Mouse (Mus musculus) layer of hippocampus, adult 8-10 months (tissue): Measurements from ENCODE around the gene Oxct1. TPM values are rescaled to one million over a fixed set of nuclear protein-coding genes. Genes with fewer than 3 reads are reported as not detected.

ENCODE experiments used
- DNase-seq, 2 experiments: peaks; one replicate each; pipeline ENCODE4 v3.0.0; 2022; ENCODE audit warnings: low spot score in 2 of 2
- total RNA-seq, 4 experiments: library from RNA; stranded (reverse); gene quantifications; 2 replicates each; pipeline ENCODE4 v1.2.4; 2022

Gene Oxct1
- total RNA-seq, 4 experiments from 2014 or later = 244 to 283 (median 271) TPM

DNA sequence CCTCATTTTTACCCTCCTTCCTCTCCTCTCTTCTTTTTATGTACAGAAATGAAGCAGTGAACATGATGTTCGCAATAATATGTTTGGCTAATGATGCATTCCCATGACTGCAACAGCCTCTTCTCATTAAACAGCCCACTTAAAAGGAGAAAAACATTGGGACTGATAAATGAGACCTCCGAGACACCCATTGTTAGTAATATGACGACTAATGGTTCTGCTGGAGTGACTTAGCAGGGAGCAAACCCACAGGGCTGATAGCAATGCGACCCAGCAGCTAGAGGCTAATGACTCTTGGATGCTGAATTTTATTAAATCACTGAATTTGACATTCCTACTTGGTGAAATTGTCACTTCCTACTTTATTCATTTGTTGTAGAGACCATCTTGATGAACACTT is 79.3 kb downstream of the Oxct1 start:
- no peak for DNase-seq

DNA sequence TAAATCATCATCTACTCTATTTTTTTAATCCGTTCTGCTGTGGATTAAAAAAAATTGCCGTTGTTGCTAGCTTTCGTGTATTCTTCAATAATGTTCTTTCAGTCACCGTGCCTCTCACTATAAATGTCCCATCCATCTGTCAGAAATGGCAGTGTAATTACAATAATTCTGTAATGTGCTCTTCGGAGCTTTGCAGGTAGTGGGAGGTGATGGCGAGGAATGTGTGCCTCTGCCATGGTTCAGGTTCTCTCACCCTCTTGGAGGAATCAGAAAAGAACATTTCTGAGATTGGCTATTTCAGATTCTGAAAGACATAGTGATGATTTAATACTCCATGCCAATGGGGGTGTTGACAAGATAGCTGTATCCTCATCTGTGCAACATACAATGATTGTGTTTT is 93.8 kb downstream of the Oxct1 start:
- no peak for DNase-seq

DNA sequence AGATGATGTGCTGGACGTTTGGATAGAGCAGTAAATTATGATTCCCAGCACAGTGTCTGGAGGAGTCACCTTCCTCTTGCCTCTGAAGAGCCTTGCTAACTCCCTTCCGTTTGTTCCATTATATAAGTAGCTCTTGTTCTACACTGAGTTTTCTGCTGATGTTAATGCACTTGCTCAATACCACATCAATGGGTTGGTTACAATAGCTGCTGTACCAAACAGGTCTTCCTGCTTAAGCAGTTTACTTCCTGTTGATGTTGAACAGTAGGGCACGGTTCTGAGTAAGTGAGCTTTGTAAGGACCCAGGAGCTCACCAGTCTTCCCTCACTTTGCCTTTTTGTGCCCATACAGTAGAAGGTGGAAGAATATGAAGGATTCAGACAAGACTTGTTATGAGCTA is 98.5 kb downstream of the Oxct1 start:
- DNase-seq = no peak

DNA sequence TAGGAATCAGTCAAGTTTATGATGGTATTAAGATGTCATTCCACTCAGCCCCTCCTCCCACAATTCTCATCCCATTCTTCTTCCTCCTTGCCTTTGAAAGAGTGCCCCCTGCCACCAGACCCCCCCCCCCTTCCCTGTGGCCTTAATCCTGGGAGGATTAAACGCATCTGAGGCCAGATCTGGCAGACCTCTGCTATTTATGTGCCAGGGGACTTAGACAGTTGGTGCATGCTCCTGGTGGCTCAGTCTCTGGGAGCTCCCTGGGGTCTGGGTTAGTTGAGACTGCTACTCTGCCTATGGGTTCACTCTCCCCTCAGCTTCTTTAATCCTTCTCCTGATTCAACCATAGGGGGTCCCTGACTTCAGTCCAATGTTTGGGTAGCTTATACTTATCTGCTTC is 112.3 kb downstream of the Oxct1 start:
- DNase-seq = no peak

DNA sequence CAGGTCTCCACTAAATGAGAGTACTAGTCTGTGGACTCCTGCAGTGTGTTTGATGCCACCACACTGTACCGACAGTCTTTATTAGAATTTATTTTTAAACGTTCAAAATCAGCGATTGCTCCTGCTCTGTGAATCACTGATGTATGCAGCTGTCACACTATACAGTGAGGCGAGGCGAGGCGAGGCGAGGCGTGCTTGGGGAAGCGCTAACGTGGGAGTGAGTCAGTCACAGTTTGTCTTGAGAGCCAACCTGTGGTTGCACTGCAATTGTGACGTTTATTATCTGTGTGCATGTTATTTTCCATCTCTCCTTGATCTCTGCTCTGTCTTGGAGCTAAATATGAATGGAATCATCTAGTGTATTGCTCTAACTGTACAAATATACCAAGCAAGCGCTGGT is 113.3 kb downstream of the Oxct1 start:
- DNase-seq = no peak

DNA sequence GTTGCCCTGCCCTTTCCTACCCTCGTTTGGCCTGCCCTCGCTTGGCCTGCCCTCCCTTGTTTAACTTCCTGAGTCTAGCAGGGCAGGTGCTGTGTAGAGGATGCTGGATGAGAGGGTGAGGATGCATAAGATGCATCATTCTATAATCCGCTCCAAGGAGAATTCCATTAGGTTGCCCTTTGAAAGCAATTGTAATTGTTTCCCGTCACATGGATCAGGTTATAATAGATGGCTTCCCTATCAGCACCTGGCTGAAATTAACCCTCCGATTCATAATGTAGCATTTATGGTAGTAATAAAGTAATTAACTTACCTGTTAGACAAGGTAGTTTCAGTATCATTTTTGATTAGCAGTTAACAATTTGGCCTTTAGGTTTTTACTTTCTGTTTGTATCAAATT is 119.2 kb downstream of the Oxct1 start:
- DNase-seq = no peak

DNA sequence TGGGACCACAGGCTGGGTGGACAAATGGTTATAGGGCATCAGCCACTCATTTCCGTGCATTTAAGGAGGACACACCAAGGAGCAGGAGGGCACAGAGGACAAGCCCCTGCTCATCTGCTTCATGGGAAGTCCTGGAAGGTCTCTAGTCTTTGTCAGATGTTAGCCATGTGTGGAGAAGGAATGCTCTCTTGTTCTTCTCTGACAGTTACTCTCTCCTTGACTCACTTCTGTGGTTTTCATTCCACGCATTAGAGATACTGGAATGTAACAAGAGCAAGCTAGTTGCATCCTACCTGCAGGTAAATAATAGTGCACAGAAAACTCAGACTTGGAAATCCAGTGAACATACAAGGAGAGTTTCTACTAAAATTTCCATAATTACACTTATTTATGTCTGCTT is 121.5 kb downstream of the Oxct1 start:
- no peak for DNase-seq

DNA sequence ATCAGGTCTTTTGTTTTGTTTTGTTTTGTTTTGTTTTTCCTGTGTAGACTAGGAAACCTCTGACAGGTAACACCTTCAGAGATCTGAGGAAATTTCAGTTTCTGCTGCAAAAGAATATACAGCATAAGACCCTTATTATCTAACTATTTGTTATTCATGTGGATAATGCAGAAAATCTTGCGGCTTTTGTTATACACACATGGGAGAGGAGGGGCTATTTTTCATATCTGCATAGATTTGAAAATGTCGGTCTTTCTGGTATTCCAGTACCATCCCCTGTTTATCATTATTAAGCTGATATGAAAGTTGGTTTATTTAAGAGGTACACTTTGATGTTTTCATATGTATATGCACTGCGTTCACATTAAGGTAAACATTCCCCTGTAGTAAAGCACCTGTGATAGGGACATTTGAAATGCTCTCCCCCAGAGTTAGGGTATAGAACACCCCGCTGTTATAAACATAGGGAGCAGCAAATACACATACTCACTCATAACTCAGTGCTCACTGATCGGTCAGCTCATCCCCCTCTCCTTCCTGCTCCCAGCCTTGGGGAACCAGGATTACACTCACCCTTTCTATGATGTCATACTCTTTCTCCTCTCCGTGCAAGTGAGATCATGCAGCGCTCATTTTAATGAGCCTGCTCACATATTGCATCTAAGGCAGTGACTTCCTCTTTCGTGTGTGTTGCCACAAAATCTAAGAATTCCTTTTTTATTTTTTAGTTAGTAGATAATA is 122.6 kb downstream of the Oxct1 start:
- DNase-seq = no peak

DNA sequence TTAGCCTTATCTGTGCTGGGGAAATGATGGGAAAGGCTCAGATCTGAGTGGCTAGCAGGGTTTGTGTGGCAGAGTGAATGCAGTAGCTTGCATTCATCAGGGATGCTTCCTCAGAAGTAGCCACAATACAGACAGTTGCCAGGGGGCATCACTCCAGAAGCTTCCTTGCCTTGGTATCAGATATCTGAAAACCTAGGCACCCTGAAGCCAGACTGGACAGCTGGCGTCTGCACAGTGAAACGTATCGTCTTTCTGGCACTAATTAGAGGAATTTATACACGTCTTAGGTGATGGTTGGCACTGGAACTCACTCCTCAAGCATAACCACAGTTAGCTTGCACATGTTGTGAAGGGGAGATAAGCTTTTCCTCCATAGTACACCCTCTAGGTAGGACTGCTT is 128.5 kb downstream of the Oxct1 start:
- no peak for DNase-seq

DNA sequence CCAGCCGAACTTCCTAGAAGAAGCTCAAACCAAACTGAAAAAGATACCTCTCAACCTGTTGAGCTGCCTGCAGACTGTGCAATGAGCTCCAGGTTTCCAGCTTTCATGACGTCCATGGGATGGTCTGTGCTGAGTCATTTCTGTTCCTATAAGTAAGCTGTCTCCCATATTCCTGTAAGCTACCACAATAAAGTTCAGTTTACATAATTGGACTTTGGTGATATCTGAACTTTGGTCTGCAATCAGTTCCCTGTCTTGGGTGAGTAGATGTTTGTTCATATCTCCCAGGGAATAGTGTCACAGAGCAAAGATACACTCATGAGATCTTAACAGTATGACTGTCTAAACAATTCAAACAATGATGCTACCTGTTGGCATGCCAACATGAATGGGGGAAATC is 141.8 kb downstream of the Oxct1 start:
- DNase-seq = no peak

DNA sequence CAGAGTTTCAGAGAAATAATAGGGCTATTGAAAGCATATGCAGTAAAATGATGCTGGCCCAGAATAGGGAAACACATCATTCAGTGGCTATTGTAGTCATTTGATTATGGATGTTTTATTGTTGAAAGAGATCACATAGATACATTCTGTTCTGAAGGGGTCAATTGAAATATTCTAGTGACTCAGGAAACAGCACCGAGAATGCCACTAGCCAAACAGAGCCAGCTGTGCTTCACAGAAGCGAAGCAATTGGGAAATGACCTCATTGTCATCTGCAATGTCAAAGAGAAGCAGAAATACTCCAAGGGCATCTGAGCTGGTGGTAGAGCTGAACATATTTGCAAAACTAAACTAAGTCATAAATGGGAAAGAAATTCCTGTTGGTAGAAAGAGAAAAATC is 145.4 kb downstream of the Oxct1 start:
- no peak for DNase-seq

DNA sequence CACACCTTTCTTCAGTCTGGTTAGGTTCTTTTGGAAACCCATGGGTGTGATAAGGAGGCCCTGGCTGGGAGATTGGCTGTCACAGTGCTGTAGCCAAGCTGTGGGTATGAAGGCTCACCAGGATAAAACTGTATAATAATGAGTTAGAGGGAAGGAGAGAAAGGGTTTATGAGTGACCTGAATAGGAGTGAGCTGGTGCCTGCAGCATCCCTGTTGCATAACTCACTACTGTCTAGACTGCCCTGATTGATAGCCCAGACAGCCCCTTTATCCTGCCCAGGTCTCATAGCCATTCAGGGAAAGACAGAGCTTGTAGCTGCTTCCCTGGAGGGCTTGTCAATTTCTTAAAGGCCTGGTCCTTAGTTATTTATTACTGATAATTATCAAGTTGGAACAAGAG is 171.7 kb downstream of the Oxct1 start:
- DNase-seq = no peak

Other genes starting within 250 kb of the Oxct1 start
- gene Fbxo4, start 46.8 kb upstream of the Oxct1 start, total RNA-seq = 10 to 100 TPM in 2 of 4 experiments, 1 to 10 TPM in 2; 8.5 to 11.0 (median 9.9) TPM
- gene AW549877, start 30.6 kb upstream of the Oxct1 start, total RNA-seq = 10 to 100 TPM; 37.1 to 51.1 (median 45.9) TPM